Mouse (Mus musculus): ENCODE measurements at regions not wholly inside any gene's neighbourhood (a gene's known extent, or its start where the extent isn't known, plus 50 kb on each side); places are given as distances from the start of the nearest gene placed in this dataset.

DNA sequence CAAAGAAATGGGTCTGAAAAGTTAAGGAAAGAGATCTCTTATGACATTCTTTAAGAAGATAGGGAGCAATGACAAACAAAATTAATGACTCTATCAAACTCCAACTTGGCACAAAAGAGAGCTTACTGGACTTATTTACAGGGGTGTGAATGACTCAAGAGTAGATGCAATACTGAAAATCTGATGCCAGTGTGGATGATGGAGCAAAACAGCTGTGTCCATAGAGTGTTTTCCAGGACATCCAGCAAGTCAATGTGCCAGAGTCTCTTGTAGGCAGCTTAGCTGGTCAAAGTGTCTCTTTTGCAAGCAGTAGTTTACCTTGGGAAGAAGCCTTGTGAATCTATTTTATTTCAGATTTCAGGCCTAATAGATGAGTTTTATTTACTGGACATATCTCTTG lies 1248.2 kb downstream of the Gsdmc2 start:
- Histone ChIP-seq H3K4me3 (ENCODE audit: low read depth, low read length) (no peak overlapping the region), H3K27ac (replicated peaks; ENCODE audit: low read depth, low read length) (no peak overlapping the region), H3K27me3 (ENCODE audit: control insufficient read depth, insufficient read depth, low read length) (no peaks in the 10 kb centered on the region), H3K4me1 (ENCODE audit: control insufficient read depth, insufficient read depth, low read length) (no peaks in the 10 kb centered on the region), H3K4me2 (ENCODE audit: low read depth, low read length) (no peak overlapping the region), H3K36me3 (replicated peaks; ENCODE audit: control insufficient read depth, insufficient read depth, low read depth, low read length) (no peaks in the 10 kb centered on the region), H3K9ac (replicated peaks; ENCODE audit: low read length) (no peak overlapping the region), H3K9me3 (replicated peaks; ENCODE audit: control insufficient read depth, low read length) (no peaks in the 10 kb centered on the region)
- no peak for ATAC-seq (replicated peaks; ENCODE audit: insufficient number of reproducible peaks, low FRiP score, low TSS enrichment, low read depth)
- DNase-seq (ENCODE audit: low spot score): no peak

DNA sequence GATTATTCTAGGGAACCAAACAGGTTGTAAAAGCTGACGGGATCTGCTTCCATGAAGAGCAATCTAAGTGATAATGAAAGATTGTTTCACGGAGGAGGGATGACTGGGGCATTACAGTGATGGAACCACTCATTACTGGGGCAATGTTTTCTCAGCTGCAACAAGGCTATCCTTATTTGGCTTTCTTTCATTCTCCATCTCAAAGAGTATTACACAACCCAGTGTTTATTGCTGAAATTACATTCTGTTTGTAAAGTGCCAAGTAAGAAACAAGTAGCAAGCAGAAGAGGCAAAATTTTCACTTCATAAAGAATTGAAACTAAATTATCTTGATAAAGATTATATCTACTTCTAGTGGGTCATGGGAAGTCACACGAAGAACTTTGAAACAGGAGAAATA lies 1256.4 kb downstream of the Gsdmc2 start:
- H3K4me2 ChIP-seq (ENCODE audit: low read depth, low read length): no peak overlapping the region
- no peaks in the 10 kb centered on the region for H3K4me1 ChIP-seq (ENCODE audit: control insufficient read depth, insufficient read depth, low read length)
- no peaks in the 10 kb centered on the region for H3K9me3 ChIP-seq (replicated peaks; ENCODE audit: control insufficient read depth, low read length)
- DNase-seq (ENCODE audit: low spot score) (no peak), ATAC-seq (replicated peaks; ENCODE audit: insufficient number of reproducible peaks, low FRiP score, low TSS enrichment, low read depth) (no peak)
- H3K4me3 ChIP-seq (ENCODE audit: low read depth, low read length): no peak overlapping the region
- no peaks in the 10 kb centered on the region for H3K36me3 ChIP-seq (replicated peaks; ENCODE audit: control insufficient read depth, insufficient read depth, low read depth, low read length)
- no peaks in the 10 kb centered on the region for H3K27me3 ChIP-seq (ENCODE audit: control insufficient read depth, insufficient read depth, low read length)
- no peak overlapping the region for H3K9ac ChIP-seq (replicated peaks; ENCODE audit: low read length)
- no peak overlapping the region for H3K27ac ChIP-seq (replicated peaks; ENCODE audit: low read depth, low read length)
- 73% methylated on average over 3 of the region's 3 CpGs for WGBS

DNA sequence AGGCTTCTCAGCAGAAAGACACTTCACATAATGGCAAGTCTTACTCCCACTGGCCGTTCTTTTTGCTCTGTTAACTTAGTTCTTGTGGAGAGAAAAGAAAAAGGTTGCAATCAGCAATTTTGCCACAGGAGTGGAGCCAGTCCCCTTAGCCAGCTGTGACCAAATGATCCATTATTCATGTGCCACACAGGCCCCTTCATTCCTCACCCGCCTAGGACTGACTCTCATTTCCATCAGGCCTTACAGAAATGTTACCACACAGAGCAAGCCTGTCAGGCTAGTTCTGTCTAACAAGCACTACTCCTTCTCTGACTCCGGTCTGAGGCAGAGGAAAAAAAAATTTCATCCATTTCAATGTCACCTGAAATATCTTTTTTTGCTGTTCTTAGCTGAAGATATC lies 1266.2 kb downstream of the Gsdmc2 start:
- no peak for ATAC-seq (replicated peaks; ENCODE audit: insufficient number of reproducible peaks, low FRiP score, low TSS enrichment, low read depth)
- Histone ChIP-seq H3K27ac (replicated peaks; ENCODE audit: low read depth, low read length) (no peak overlapping the region), H3K9me3 (replicated peaks; ENCODE audit: control insufficient read depth, low read length) (no peaks in the 10 kb centered on the region), H3K4me3 (ENCODE audit: low read depth, low read length) (no peak overlapping the region), H3K9ac (replicated peaks; ENCODE audit: low read length) (no peak overlapping the region), H3K27me3 (ENCODE audit: control insufficient read depth, insufficient read depth, low read length) (no peaks in the 10 kb centered on the region), H3K36me3 (replicated peaks; ENCODE audit: control insufficient read depth, insufficient read depth, low read depth, low read length) (no peaks in the 10 kb centered on the region), H3K4me2 (ENCODE audit: low read depth, low read length) (no peak overlapping the region), H3K4me1 (ENCODE audit: control insufficient read depth, insufficient read depth, low read length) (no peaks in the 10 kb centered on the region)
- no peak for DNase-seq (ENCODE audit: low spot score)
- 63% methylated on average over 3 of the region's 3 CpGs for WGBS

DNA sequence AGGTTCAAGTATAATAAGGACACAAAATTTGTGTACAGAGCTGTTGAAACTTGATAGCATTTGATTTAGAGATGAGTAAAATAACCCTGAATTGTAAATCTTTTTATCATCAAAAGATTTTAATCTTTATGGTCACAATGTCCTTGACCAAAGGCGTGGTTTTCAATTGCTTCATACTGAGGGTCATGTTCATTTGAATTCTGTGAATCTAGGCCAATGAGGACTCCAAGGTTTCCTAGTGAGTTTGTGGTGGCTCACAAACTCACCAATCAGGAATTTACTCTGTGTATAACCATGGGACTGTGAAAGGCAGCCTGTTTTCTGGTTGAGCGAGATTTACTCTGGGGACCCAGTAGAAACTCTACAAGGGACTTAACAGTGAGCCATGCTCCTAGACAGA lies 1269.2 kb downstream of the Gsdmc2 start:
- H3K4me1 ChIP-seq (ENCODE audit: control insufficient read depth, insufficient read depth, low read length): no peaks in the 10 kb centered on the region
- no peak for ATAC-seq (replicated peaks; ENCODE audit: insufficient number of reproducible peaks, low FRiP score, low TSS enrichment, low read depth)
- no peaks in the 10 kb centered on the region for H3K9me3 ChIP-seq (replicated peaks; ENCODE audit: control insufficient read depth, low read length)
- H3K4me2 ChIP-seq (ENCODE audit: low read depth, low read length): no peak overlapping the region
- 89% methylated on average over 2 of the region's 2 CpGs for WGBS
- no peak overlapping the region for H3K4me3 ChIP-seq (ENCODE audit: low read depth, low read length)
- no peak overlapping the region for H3K9ac ChIP-seq (replicated peaks; ENCODE audit: low read length)
- H3K27me3 ChIP-seq (ENCODE audit: control insufficient read depth, insufficient read depth, low read length): no peaks in the 10 kb centered on the region
- H3K36me3 ChIP-seq (replicated peaks; ENCODE audit: control insufficient read depth, insufficient read depth, low read depth, low read length): no peaks in the 10 kb centered on the region
- no peak overlapping the region for H3K27ac ChIP-seq (replicated peaks; ENCODE audit: low read depth, low read length)
- no peak for DNase-seq (ENCODE audit: low spot score)

DNA sequence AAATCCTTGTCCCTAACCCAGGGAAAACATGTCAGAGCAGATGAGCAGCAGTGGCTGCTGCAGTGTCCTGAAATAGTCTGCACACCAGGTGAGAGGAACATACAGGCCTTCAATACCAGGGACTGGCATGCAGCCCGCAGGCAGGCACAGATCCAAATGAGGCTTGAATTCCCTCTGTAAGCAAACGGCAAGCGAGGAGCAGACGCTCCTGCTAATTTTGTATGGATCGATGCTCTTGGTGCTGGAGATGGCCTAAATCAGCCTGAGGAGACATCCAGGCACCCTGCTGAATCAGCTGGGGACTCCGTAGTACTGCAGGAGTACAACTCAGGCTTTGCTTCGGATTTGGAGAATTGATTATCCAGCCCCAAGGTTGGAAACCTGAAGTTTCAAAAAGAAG lies 1273.2 kb downstream of the Gsdmc2 start:
- Histone ChIP-seq H3K9ac (replicated peaks; ENCODE audit: low read length) (no peak overlapping the region), H3K9me3 (replicated peaks; ENCODE audit: control insufficient read depth, low read length) (no peaks in the 10 kb centered on the region), H3K27me3 (ENCODE audit: control insufficient read depth, insufficient read depth, low read length) (no peaks in the 10 kb centered on the region), H3K4me3 (ENCODE audit: low read depth, low read length) (no peak overlapping the region), H3K4me1 (ENCODE audit: control insufficient read depth, insufficient read depth, low read length) (no peaks in the 10 kb centered on the region), H3K27ac (replicated peaks; ENCODE audit: low read depth, low read length) (no peak overlapping the region), H3K36me3 (replicated peaks; ENCODE audit: control insufficient read depth, insufficient read depth, low read depth, low read length) (no peaks in the 10 kb centered on the region), H3K4me2 (ENCODE audit: low read depth, low read length) (no peak overlapping the region)
- ATAC-seq (replicated peaks; ENCODE audit: insufficient number of reproducible peaks, low FRiP score, low TSS enrichment, low read depth): no peak
- DNase-seq (ENCODE audit: low spot score): no peak
- 71% methylated on average over 7 of the region's 7 CpGs for WGBS

DNA sequence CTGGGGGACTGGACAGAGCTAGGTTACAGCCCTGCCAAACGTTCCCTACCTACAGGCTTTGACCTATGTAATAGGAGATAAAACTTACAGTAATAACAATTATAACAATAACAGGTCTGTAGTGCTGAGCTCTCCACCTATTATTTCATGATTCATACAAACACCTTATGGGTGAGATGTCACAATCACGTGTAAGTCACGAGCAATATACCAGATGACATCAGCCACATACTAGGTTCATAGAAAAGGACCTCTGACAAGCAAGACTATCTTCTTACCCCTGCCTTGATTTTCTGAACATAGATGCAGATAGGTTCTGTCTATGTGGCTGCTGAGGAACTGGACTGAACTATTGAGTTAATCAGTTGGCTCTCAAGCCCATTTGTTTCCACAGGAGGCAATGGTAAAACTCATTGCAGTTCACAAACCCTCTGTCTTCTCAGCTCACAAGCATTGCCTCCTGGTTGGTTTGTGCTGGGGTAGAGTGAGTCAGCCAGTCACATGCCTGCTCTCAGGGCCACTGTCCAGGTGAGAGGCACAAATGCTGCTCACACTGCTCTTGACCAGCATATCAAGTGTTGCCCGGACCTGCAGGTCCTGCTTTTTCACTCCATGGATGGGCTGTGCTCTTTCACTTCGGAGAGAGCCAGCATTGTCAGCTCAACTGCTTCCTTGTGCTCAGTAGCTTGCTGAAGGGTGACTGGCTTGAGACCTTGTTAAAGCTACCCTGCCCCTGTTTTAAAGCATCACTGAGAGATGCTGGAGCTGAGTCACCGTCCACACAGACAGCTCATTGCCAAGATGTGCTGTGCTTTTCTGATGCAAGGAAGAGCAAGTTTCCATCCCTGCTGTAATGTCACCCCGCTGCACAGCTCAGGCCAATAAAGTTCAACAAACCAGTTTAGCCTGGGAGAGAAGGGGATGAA lies 1275.9 kb downstream of the Gsdmc2 start:
- no peak for ATAC-seq (replicated peaks; ENCODE audit: insufficient number of reproducible peaks, low FRiP score, low TSS enrichment, low read depth)
- no peaks in the 10 kb centered on the region for H3K27me3 ChIP-seq (ENCODE audit: control insufficient read depth, insufficient read depth, low read length)
- 69% methylated on average over 7 of the region's 7 CpGs for WGBS

DNA sequence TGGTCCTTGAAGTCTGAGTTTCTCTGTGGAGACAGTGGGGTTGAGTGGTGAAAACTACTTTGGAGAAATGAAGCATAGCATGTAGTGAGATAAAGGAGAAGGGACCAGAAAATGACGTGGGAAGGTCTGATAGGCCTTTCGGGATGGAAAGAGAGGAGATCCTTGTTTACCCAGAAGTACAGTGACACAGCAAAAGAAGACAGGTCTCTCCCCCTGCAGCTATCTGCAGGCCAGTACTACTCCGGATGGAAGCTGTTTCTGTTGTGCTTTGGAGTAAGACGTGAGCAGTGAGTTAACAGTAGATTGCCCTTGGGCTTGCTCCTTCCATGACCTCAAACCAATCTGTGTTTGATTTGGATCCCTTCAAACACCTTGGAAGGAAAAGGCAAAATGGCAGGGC lies 1277.5 kb downstream of the Gsdmc2 start:
- ATAC-seq (replicated peaks; ENCODE audit: insufficient number of reproducible peaks, low FRiP score, low TSS enrichment, low read depth) (no peak), DNase-seq (ENCODE audit: low spot score) (no peak)
- no peak overlapping the region for H3K4me3 ChIP-seq (ENCODE audit: low read depth, low read length)
- H3K9me3 ChIP-seq (replicated peaks; ENCODE audit: control insufficient read depth, low read length): no peaks in the 10 kb centered on the region
- no peaks in the 10 kb centered on the region for H3K27me3 ChIP-seq (ENCODE audit: control insufficient read depth, insufficient read depth, low read length)
- H3K36me3 ChIP-seq (replicated peaks; ENCODE audit: control insufficient read depth, insufficient read depth, low read depth, low read length): no peaks in the 10 kb centered on the region
- WGBS: 51% methylated on average over 4 of the region's 4 CpGs
- no peak overlapping the region for H3K4me2 ChIP-seq (ENCODE audit: low read depth, low read length)
- no peak overlapping the region for H3K27ac ChIP-seq (replicated peaks; ENCODE audit: low read depth, low read length)
- H3K4me1 ChIP-seq (ENCODE audit: control insufficient read depth, insufficient read depth, low read length): no peaks in the 10 kb centered on the region; the same call in 1 of the 2 replicates
- H3K9ac ChIP-seq (replicated peaks; ENCODE audit: low read length): no peak overlapping the region

More for the DNA sequence above, 1275.9 kb downstream of the Gsdmc2 start:
- Histone ChIP-seq H3K9me3 (replicated peaks; ENCODE audit: control insufficient read depth, low read length) (no peaks in the 10 kb centered on the region), H3K4me1 (ENCODE audit: control insufficient read depth, insufficient read depth, low read length) (no peaks in the 10 kb centered on the region; the same call in 1 of the 2 replicates), H3K4me3 (ENCODE audit: low read depth, low read length) (no peak overlapping the region), H3K27ac (replicated peaks; ENCODE audit: low read depth, low read length) (no peak overlapping the region), H3K9ac (replicated peaks; ENCODE audit: low read length) (no peak overlapping the region), H3K4me2 (ENCODE audit: low read depth, low read length) (no peak overlapping the region), H3K36me3 (replicated peaks; ENCODE audit: control insufficient read depth, insufficient read depth, low read depth, low read length) (no peaks in the 10 kb centered on the region)
- no peak for DNase-seq (ENCODE audit: low spot score)

DNA sequence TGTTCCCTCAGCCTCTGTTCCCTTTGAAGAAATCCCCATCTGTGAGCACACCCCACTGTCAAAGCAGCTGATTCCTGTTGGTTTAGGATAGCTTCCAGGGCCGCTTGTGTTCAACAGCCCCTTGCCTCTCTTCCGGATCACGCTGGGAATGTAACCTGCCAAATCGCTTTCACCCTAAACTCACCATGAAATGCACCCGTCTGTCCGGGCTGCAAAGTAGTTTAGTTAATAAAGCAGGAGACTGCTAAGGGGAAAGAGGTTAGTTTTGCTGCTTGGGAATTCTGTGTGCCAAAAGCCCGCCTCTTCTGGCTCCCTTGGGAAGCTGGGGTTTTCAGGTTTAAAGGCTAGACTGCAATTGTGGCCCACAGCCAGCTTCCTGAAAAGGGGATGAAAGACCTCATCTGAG lies 1278.9 kb downstream of the Gsdmc2 start:
- no peaks in the 10 kb centered on the region for H3K36me3 ChIP-seq (replicated peaks; ENCODE audit: control insufficient read depth, insufficient read depth, low read depth, low read length)
- ATAC-seq (replicated peaks; ENCODE audit: insufficient number of reproducible peaks, low FRiP score, low TSS enrichment, low read depth) (no peak), DNase-seq (ENCODE audit: low spot score) (peak; percentile 38)
- H3K4me2 ChIP-seq (ENCODE audit: low read depth, low read length): no peak overlapping the region
- 12% methylated on average over 7 of the region's 7 CpGs for WGBS
- no peak overlapping the region for H3K27ac ChIP-seq (replicated peaks; ENCODE audit: low read depth, low read length)
- H3K9ac ChIP-seq (replicated peaks; ENCODE audit: low read length): no peak overlapping the region
- H3K4me1 ChIP-seq (ENCODE audit: control insufficient read depth, insufficient read depth, low read length): no peaks in the 10 kb centered on the region; the same call in 1 of the 2 replicates
- H3K4me3 ChIP-seq (ENCODE audit: low read depth, low read length): no peak overlapping the region
- no peaks in the 10 kb centered on the region for H3K9me3 ChIP-seq (replicated peaks; ENCODE audit: control insufficient read depth, low read length)
- no peaks in the 10 kb centered on the region for H3K27me3 ChIP-seq (ENCODE audit: control insufficient read depth, insufficient read depth, low read length)

Data from embryonic facial prominence, embryonic 11.5 days (tissue).